Mouse (Mus musculus) forebrain, embryonic 10.5 days (tissue): ENCODE data around the gene Esyt2. TPM values are rescaled to one million over a fixed set of nuclear protein-coding genes. Genes with fewer than 3 reads are reported as not detected.
A peak's percentile ranks its signal among the peaks of the same experiment; 100 is the strongest.

Source experiments
- DNase-seq: peaks from one replicate; pipeline ENCODE4 v3.0.0-alpha.2; 2017; ENCODE audit warnings: low spot score; ENCODE audit errors: extremely low spot score
- H3K27ac ChIP-seq: fragments of 300-500 bp; sonication (generic); 2 replicates; pipeline ENCODE4 v1.5.1; 2016; ENCODE audit warnings: mild to moderate bottlenecking
- H3K27me3 ChIP-seq: fragments of 300-500 bp; sonication (generic); 2 replicates; pipeline ENCODE4 v1.6.1; 2016; ENCODE audit warnings: mild to moderate bottlenecking; ENCODE audit not compliant: poor library complexity, severe bottlenecking
- H3K36me3 ChIP-seq: fragments of 300-500 bp; sonication (generic); replicated peaks from 2 replicates; pipeline ENCODE4 v1.6.1; 2016; ENCODE audit warnings: mild to moderate bottlenecking, moderate library complexity
- H3K4me1 ChIP-seq: fragments of 300-500 bp; sonication (generic); 2 replicates; pipeline ENCODE4 v1.6.1; 2016
- H3K4me3 ChIP-seq: fragments of 300-500 bp; sonication (generic); 2 replicates; pipeline ENCODE4 v1.5.1; 2016; ENCODE audit warnings: mild to moderate bottlenecking, moderate library complexity
- H3K9me3 ChIP-seq: fragments of 300-500 bp; sonication (generic); 2 replicates; pipeline ENCODE4 v1.6.1; 2016; ENCODE audit warnings: mild to moderate bottlenecking, moderate library complexity
- WGBS: fragments of 180-500 bp; shearing (Covaris S2); methylation state at CpG from one replicate; pipeline ENCODE4 v1.1.7; 2016; 5-methylcytosine and 5-hydroxymethylcytosine counted together
- polyA plus RNA-seq: library from polyadenylated mRNA; unstranded; fragments of >200 nt; fragmentation: Nextera tagmentation; extraction: Ambion mirVana; gene quantifications from 2 replicates; pipeline ENCODE4 v1.2.1, GENCODE M21; 2016

Gene Esyt2
- polyA plus RNA-seq, 1 experiment from 2014 or later: 12.0 TPM

DNA sequence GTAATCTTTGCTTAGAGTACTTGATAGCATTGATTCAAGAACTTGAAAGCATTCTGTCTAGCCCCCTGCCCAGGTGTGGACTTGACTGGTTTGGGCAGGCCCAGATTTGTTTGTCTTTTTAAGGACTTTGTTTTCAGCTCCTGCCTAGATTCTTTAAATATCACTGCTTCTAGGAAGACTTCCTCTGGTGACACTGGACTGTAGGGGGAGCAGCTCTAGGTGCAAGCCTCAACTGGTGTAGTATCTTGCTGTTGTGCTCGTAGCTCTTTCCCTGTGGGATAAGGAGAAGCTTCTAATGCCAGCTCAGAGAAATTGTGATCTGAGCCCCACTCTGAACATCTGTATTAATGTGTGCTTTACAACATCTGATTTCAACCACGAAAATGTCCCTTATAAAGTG is 113.3 kb downstream of the Esyt2 start:
- Histone ChIP-seq H3K27me3 (no peaks in the 10 kb centered on the region), H3K4me3 (no peak overlapping the region), H3K36me3 (peaks cover 10% of the 10 kb centered on the region), H3K4me1 (no peaks in the 10 kb centered on the region), H3K9me3 (no peaks in the 10 kb centered on the region), H3K27ac (no peak overlapping the region)
- WGBS: 78% methylated on average over 2 of the region's 2 CpGs
- no peak for DNase-seq

DNA sequence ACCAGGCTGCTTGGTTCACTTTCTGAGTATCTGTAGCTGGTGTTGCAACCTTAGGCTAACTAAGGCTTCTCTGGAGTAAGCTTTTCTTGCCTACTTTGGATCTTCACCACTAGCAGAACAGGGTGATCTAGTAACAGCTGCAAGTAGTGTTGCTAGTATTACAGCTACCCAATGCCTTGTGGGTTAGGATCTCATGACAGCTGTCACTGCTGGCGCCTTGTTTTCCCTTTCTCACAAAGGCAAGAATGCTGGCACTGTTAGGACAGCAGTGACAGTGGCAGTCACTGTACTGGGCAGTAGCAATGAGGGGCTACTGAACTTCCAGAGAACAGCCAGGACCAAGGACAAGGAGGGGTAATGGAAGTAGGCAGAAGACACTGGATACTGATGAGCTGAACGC is 114.3 kb downstream of the Esyt2 start:
- DNase-seq: no peak
- WGBS: 94% methylated on average over 2 of the region's 2 CpGs
- Histone ChIP-seq H3K27me3 (no peaks in the 10 kb centered on the region), H3K4me1 (no peaks in the 10 kb centered on the region), H3K36me3 (peaks cover 20% of the 10 kb centered on the region), H3K27ac (no peak overlapping the region), H3K4me3 (no peak overlapping the region), H3K9me3 (peaks cover 8% of the 10 kb centered on the region; the same call in 1 of the 2 replicates)

DNA sequence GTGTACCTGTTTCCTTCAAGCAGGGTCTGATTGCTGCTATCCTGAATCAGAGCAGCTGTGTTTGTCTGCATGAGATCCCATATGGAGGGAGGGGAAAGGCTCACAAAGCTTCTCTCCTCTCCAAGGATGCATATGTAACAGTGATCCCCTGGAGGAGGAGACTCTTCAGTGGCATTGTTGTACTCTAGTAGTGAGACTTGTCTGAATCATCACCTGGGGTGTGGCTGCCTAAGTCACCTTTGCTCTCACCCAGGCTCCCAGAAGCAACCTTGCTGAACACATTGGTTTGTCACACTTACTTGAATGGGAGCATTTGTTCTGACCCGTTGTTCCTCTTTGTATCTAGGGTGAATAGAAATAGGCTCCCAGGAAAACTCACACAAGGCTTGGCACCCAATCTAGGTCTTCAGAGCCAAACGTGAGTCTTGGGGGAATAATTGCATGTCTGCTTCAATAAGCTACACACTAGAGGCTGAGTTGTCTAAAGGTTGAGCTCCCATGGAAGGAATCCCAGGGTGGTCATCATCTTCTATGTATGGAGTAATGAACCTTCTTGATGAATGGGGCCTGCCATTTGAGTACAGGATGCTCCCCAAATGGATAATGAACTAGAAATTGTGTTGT is 115.2 kb downstream of the Esyt2 start:
- WGBS: 84% methylated on average over 2 of the region's 2 CpGs
- Histone ChIP-seq H3K4me1 (no peaks in the 10 kb centered on the region), H3K9me3 (peaks cover 16% of the 10 kb centered on the region; the same call in 1 of the 2 replicates), H3K27ac (no peak overlapping the region), H3K4me3 (no peak overlapping the region), H3K27me3 (no peaks in the 10 kb centered on the region), H3K36me3 (peaks cover 29% of the 10 kb centered on the region)
- DNase-seq: no peak

DNA sequence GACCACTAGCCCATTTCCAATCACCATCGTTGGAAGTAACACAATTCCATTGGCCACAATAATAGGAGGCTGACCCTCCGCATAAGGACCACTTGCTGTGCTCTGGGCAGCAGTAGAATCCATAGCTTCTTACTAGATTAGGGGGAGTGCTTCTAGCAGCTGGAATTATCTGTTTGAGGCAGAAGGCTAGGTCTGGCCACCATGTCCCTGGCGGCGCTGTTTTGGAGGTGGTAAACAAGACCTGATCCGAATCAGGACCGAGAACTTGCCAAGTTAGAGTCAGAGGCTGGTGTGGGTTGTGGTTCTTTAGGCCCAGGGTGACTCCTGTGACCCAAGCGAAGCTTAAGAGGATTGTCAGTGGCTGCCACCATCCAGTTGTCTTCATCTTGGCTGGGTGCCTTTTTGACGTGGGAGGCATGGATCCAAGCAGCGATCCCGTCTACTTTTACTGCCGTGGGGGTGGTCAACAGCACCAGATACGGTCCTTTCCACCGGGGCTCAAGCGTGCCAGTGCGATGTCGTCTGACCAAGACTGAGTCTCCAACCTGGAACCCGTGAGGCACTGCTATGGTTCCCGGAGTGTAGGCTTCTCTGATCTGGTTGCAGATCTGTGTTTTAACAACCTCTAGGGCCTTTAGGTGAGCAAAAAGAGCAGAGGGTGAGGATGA is 123.2 kb downstream of the Esyt2 start:
- no peak for DNase-seq
- Histone ChIP-seq H3K27me3 (no peaks in the 10 kb centered on the region), H3K4me1 (peaks cover 26% of the 10 kb centered on the region), H3K36me3 (peaks cover 73% of the 10 kb centered on the region), H3K9me3 (peaks cover 49% of the 10 kb centered on the region), H3K4me3 (peak overlapping the region; percentile 84), H3K27ac (peak overlapping the region; percentile 95)
- 94% methylated on average over 18 of the region's 18 CpGs for WGBS

GRCm38 (mm10) chr12:116405045-116405835 is 124.2 kb downstream of the Esyt2 start, which contains the start of gene Ncapg2:
TSS of gene Ncapg2 (plus strand) at chr12:116405402.
- H3K27ac ChIP-seq: peak within 1 kb of the TSS; percentile 95

GRCm38 (mm10) chr12:116405836-116406155 is 124.8 kb downstream of the Esyt2 start:
- Histone ChIP-seq H3K27me3 (no peaks in the 10 kb centered on the region), H3K27ac (peak overlapping the region; percentile 95), H3K36me3 (peaks cover 73% of the 10 kb centered on the region), H3K4me3 (peak overlapping the region; percentile 84), H3K9me3 (peaks cover 36% of the 10 kb centered on the region), H3K4me1 (peaks cover 26% of the 10 kb centered on the region)
- 18% methylated on average over 8 of the region's 8 CpGs for WGBS
- DNase-seq: no peak

More at GRCm38 (mm10) chr12:116405045-116405835, 124.2 kb downstream of the Esyt2 start, which contains the start of gene Ncapg2:
- WGBS: under 1% methylated on average over 72 of the region's 72 CpGs
- Histone ChIP-seq H3K4me1 (peaks cover 26% of the 10 kb centered on the region), H3K4me3 (peak within 1 kb of the TSS; percentile 84), H3K27me3 (no peaks in the 10 kb centered on the region), H3K9me3 (peaks cover 41% of the 10 kb centered on the region), H3K36me3 (peaks cover 73% of the 10 kb centered on the region)
- DNase-seq: peak; percentile 99

- 90% methylated on average over 5 of the region's 5 CpGs for WGBS
- H3K27me3 ChIP-seq: no peaks in the 10 kb centered on the region
- DNase-seq: no peak
- peaks cover 72% of the 10 kb centered on the region for H3K36me3 ChIP-seq
- H3K4me1 ChIP-seq: peaks cover 26% of the 10 kb centered on the region
- peaks cover 17% of the 10 kb centered on the region for H3K9me3 ChIP-seq
- no peak overlapping the region for H3K4me3 ChIP-seq
- no peak overlapping the region for H3K27ac ChIP-seq
Measured at GRCm38 (mm10) chr12:116407883-116408282, 126.9 kb downstream of the Esyt2 start.

GRCm38 (mm10) chr12:116414941-116415340 is 133.9 kb downstream of the Esyt2 start:
- H3K4me3 ChIP-seq: no peak overlapping the region
- H3K36me3 ChIP-seq: peaks cover 95% of the 10 kb centered on the region
- no peak for DNase-seq
- no peaks in the 10 kb centered on the region for H3K27me3 ChIP-seq
- no peak overlapping the region for H3K27ac ChIP-seq
- H3K9me3 ChIP-seq: no peaks in the 10 kb centered on the region
- H3K4me1 ChIP-seq: no peaks in the 10 kb centered on the region
- WGBS: 97% methylated on average over 4 of the region's 4 CpGs

DNA sequence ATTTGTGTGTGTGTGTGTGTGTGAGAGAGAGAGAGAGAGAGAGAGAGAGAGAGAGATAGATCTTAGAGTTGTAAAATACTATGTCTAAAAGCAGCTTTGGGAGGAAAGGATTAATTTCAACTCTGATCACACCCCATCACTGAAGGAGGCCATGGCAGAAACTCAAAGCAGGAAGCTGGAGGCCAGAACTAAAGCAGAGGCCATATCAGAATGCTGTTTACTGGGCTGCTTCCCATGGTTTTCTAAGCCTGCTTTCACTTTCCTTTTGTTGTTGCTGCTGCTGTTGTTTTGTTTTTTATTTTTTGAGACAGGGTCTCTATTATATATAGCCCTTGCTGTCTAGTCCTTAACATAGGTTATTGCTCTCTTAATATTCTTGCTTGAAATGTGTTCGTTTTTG is 135.5 kb downstream of the Esyt2 start:
- Histone ChIP-seq H3K27me3 (no peaks in the 10 kb centered on the region), H3K27ac (no peak overlapping the region), H3K4me3 (no peak overlapping the region), H3K9me3 (no peaks in the 10 kb centered on the region), H3K36me3 (peaks cover 95% of the 10 kb centered on the region), H3K4me1 (no peaks in the 10 kb centered on the region)
- no peak for DNase-seq
- 95% methylated on average over 1 of the region's 1 CpGs for WGBS

DNA sequence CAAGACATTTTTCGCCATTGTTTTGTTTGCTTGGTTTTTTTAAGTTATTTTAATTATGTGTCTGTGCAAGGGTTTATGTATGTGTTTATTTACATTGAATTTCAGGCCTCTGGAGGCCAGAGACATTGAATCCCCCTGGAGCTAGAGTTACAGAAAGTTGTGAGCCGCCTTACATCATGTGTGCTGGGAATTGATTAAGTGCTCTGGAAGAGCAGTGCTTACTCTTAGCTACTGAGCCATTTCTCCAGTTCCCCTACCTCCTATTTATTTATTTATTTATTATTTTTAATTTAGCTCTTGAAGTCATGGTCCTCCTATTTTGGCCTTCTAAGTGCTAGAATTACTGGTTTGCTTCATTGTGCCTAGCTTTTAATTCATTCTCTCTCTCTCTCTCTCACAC is 140.7 kb downstream of the Esyt2 start:
- Histone ChIP-seq H3K27ac (no peak overlapping the region), H3K36me3 (peaks cover 98% of the 10 kb centered on the region), H3K4me3 (no peak overlapping the region), H3K4me1 (no peaks in the 10 kb centered on the region), H3K27me3 (no peaks in the 10 kb centered on the region), H3K9me3 (no peaks in the 10 kb centered on the region)
- DNase-seq: no peak
- WGBS: 92% methylated on average over 2 of the region's 2 CpGs

DNA sequence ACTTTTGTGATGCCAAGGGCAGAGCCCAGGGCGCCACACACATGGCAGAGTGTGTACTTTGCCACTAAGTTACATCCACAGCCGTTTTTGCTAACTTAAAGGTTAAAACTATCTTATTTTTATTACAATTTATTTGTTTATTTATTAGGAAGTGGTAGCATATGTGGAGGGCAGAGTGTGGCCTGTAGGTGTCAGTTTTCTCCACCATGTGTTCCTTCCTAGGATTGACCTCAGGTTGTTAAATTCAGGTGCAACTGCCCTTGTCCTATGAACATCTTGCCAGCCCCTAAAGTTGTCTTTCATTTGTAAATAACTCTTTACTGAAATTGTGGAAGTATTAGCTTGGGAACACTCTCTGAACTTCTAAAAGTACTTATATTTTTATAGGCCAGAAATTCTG is 144.4 kb downstream of the Esyt2 start:
- 90% methylated on average over 2 of the region's 2 CpGs for WGBS
- Histone ChIP-seq H3K36me3 (peaks cover 99% of the 10 kb centered on the region), H3K4me1 (no peaks in the 10 kb centered on the region), H3K27me3 (no peaks in the 10 kb centered on the region), H3K27ac (no peak overlapping the region), H3K9me3 (no peaks in the 10 kb centered on the region), H3K4me3 (no peak overlapping the region)
- DNase-seq: no peak

DNA sequence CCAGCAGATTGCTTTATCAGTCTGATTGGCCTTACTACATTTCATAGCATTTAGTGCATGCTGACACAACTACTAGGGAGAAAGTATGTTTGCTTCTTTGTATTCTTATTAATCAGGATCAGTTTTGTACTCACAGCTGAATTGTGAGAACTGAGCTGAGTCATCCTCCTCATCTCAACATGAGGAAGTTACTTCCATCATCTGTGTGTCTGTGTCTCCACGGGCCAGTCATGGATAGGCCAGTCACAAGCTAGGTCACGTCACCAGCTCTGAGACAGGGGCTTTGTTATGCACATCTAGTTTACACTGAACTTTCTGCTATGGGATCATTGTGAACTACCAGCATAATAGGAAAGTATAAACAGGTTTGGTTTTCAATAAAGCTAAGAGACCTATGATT is 152.7 kb downstream of the Esyt2 start:
- Histone ChIP-seq H3K4me3 (no peak overlapping the region), H3K27ac (no peak overlapping the region), H3K9me3 (no peaks in the 10 kb centered on the region), H3K36me3 (peaks cover 95% of the 10 kb centered on the region), H3K4me1 (no peaks in the 10 kb centered on the region), H3K27me3 (no peaks in the 10 kb centered on the region)
- DNase-seq: no peak
- 95% methylated on average over 2 of the region's 2 CpGs for WGBS

GRCm38 (mm10) chr12:116435232-116435631 is 154.2 kb downstream of the Esyt2 start:
- H3K9me3 ChIP-seq: no peaks in the 10 kb centered on the region
- H3K4me1 ChIP-seq: no peaks in the 10 kb centered on the region
- WGBS: 91% methylated on average over 2 of the region's 2 CpGs
- H3K27me3 ChIP-seq: no peaks in the 10 kb centered on the region
- peaks cover 95% of the 10 kb centered on the region for H3K36me3 ChIP-seq
- no peak overlapping the region for H3K4me3 ChIP-seq
- DNase-seq: no peak
- H3K27ac ChIP-seq: no peak overlapping the region
